ENCODE assay signal across 8 mouse cellular contexts in the genomic region with DNA sequence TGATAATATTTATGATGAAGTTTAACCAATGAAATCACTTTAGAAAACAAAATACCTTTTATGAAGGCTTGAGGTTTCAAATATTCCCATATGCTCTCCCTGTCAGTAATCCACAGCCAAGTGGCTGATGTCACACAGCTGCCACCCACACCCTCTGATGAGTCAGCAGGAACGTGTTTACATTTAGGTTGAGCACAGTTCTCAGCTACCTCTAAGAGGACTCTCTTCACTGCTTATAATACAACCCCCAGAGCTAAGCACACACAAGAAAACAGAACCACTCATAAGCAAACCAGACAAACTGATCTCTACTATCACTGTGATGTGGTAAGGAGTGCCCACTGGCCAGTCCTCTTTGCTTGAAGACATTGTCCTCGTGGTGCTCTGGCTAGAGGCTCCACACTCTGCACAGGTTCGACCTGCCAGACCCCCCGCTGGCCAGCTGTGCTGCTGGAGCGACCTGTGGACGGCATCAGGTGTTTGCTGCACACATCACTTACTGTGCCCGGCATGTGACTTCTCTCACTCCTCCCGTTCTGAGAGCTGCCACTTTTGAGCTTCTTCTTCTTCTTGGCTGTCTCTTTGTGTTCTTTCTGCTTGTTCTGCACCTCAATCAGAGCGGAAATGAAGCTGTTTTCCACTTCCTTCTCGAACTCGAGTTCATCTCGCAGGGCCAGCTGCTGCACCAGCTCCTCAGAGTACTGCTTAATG. TPM values are rescaled to one million over a fixed set of nuclear protein-coding genes. Genes with fewer than 3 reads are reported as not detected.
A peak's percentile ranks its signal among the peaks of the same experiment; 100 is the strongest.
DNase-seq lines count a peak whose midpoint lies in the region; ATAC-seq lines count a peak whose summit lies in the region.

No protein-coding gene starts in this region.

- no peaks in the 10 kb centered on the region for H3K9me3 ChIP-seq in liver, embryonic 15.5 days (replicated peaks)

- no peak overlapping the region for H3K4me3 ChIP-seq in liver, embryonic 15.5 days (replicated peaks)

- no peaks in the 10 kb centered on the region for H3K27me3 ChIP-seq in liver, embryonic 15.5 days

- peak overlapping the region; percentile 45 for H3K4me2 ChIP-seq in liver, embryonic 15.5 days

- 62% methylated on average over 12 of the region's 12 CpGs for WGBS in liver, embryonic 15.5 days (ENCODE audit: insufficient replicate concordance)

- peak overlapping the region; percentile 79 for H3K27ac ChIP-seq in liver, embryonic 15.5 days (replicated peaks)

- H3K9ac ChIP-seq in liver, embryonic 15.5 days = peak overlapping the region; percentile 33; the same call in 1 of the 2 replicates

- peaks cover 39% of the 10 kb centered on the region for H3K36me3 ChIP-seq in liver, embryonic 15.5 days (replicated peaks)

- peak; percentile 97 for ATAC-seq in liver, embryonic 15.5 days (ENCODE audit: insufficient read depth)
- no peak for ATAC-seq in monocyte, adult 5-6 weeks (replicated peaks; ENCODE audit: insufficient number of reproducible peaks, low FRiP score, low TSS enrichment, poor library complexity, severe bottlenecking)

- peak; percentile 49 to 67 for DNase-seq in frontal cortex, postnatal 36 days (ENCODE audit: low spot score in 2 of 2)
- no peak for DNase-seq in frontal cortex, postnatal 14 days (ENCODE audit: low spot score in 2 of 2)
- peak; percentile 75 to 77 for DNase-seq in right cerebral cortex, adult 2 months (ENCODE audit: low spot score in 2 of 2)
- DNase-seq in right cerebral cortex, postnatal 4 days = no peak
- peak; percentile 65 for DNase-seq in yolk sac, embryonic 10.5 days (ENCODE audit: low spot score)
- no peak for DNase-seq in neural tube, embryonic 10.5 days (ENCODE audit: extremely low spot score, low spot score)

- peaks cover 28% of the 10 kb centered on the region for H3K4me1 ChIP-seq in liver, embryonic 15.5 days (replicated peaks)

RNA-seq across cellular contexts. Expression of gene Fez2, which starts 17.7 kb away (rescaled TPM):
- 18.7 TPM in 2 replicates for polyA plus RNA-seq in liver, embryonic 15.5 days (2015; fragmentation: Nextera tagmentation; extraction: Ambion mirVana)
- 23.6 to 33.0 TPM (median 29.8 TPM) in 3 replicates for total RNA-seq in monocyte, adult 5-6 weeks (2017)

Comparison
In these comparisons a context has a peak if more than half of its experiments do, and no peak if none do; other contexts are left out.
1. DNase-seq: peak in frontal cortex, postnatal 36 days (2 of 2), right cerebral cortex, adult 2 months (2 of 2) and yolk sac, embryonic 10.5 days (single experiment); none in frontal cortex, postnatal 14 days (0 of 2), right cerebral cortex, postnatal 4 days (single experiment) and neural tube, embryonic 10.5 days (single experiment).